Mouse (Mus musculus) retina, adult 2 months (tissue): Measurements from ENCODE around the gene Pde2a.
A peak's percentile ranks its signal among the peaks of the same experiment; 100 is the strongest.
"Not testable (repeated sequence)": the region's sequence is repeated elsewhere in the genome, so short reads cannot be mapped to it uniquely, and the experiment has no call there.

ENCODE experiments used
- DNase-seq: peaks from one replicate; pipeline ENCODE4 v3.0.0-alpha.2; 2012; ENCODE audit warnings: low read depth, low spot score

The Pde2a gene

DNA sequence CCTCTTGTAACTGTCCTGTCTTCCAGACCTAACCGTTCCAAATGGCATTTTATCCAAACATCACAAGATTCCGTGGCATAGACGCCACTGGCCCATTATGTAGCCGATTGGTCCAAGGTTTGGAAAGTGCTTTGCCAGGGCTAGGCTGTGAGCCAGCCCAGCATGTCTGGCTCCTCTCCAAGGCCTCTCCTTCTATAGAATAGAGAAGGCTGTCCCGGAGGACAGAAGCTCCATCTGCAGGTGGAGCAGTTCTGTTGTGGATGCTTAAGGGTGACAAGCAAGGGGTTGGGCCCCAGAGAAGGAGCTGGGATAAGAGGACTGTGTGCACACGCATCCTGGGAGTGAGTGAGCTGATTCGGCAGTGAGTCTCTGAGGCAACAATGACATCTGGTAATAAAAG is 92.2 kb downstream of the Pde2a start:
- DNase-seq, result no peak

- DNase-seq, result no peak
Measured at GRCm38 (mm10) chr7:101514768-101515167, 93.3 kb downstream of the Pde2a start.

DNA sequence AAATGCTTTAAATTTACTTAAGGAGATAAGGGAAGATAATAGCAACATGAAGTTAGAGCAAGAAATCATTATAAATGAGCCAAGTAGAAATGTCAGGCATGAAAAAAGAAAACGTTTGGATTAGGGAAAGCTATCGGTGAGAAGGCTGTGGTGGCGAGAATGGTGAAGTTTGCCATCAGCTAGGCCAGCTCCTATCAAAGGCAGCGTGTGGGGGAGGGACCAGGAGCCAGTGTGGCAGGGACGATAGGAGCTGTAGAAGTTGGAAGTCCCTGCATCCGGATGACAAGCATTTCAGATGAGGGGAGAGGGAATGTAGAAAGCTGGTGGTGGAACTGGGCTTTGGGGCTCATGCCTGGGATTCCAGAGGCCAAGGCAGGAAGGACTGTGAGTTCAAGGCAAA is 93.8 kb downstream of the Pde2a start:
- DNase-seq, result no peak

DNA sequence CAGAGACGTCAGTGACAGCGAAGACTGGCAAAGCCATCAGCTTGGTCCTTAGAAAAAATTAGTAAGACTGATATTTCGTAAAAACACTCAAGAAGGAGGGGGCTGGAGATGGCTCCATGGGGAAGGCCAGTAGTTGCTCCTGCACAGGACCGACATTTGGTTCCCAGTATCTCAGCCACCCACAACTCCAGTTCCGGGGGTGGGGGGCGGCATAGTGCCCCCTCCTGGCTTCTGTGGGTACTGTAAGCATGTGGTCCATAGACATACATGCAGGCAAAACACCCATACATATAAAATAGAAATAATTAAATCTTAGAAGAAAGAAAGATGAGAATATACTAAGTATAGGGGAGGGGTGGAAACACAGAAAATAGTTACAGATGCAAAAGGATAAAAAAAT is 95.0 kb downstream of the Pde2a start:
- DNase-seq, result no peak

- no peak for DNase-seq
Measured at GRCm38 (mm10) chr7:101521696-101522095, 100.2 kb downstream of the Pde2a start.

- DNase-seq, result no peak
Measured at GRCm38 (mm10) chr7:101523205-101523604, 101.7 kb downstream of the Pde2a start.

- no peak for DNase-seq
Measured at GRCm38 (mm10) chr7:101526484-101526883, 105.0 kb downstream of the Pde2a start.

- DNase-seq, result no peak
Measured at GRCm38 (mm10) chr7:101534428-101534827, 112.9 kb downstream of the Pde2a start.

- DNase-seq, result no peak
Measured at GRCm38 (mm10) chr7:101535102-101535501, 113.6 kb downstream of the Pde2a start.

- DNase-seq, result no peak
Measured at GRCm38 (mm10) chr7:101535517-101535916, 114.0 kb downstream of the Pde2a start.

- no peak for DNase-seq
Measured at GRCm38 (mm10) chr7:101537541-101537940, 116.0 kb downstream of the Pde2a start.

GRCm38 (mm10) chr7:101538141-101538933 is 116.8 kb downstream of the Pde2a start:
- DNase-seq, result no peak

DNA sequence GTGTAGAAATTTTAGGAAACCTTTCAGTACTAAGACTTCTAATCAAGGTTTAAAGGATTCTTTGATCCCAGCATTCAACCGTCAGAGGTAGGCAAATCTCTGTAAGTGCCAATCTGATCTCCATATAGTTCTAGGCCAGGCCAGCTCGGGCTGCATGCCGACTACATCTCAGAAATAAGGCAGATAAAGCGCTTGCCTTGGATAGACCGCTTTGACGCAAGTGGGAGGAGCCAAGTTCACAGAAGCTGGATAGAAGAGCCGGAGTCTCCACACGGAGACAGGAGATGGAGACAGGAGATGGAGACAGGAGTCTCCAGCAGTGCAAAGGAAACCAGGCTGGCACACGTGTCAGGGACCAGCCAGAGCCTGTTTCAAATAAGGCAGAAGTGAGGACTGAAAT is 118.3 kb downstream of the Pde2a start:
- no peak for DNase-seq

GRCm38 (mm10) chr7:101540684-101541083 is 119.2 kb downstream of the Pde2a start:
- no peak for DNase-seq

DNA sequence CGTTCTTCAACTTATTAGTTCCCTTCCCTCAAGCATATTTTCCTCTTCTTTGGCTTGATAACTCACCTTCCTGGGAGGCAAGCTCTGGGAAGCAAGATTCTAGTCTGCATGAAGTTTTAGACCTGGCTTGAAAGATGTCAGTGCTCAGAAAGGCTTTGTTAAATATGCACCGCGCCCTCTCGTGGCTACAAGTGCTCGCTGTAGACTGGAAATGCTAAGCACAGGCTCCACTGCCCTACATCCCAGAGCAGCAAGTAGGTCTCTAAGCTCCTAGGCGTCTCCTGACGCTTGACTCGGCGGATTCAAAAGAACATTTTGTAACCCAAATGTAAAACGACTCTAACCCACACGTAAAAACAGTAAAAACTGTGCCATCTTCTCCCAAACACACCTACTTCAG is 119.6 kb downstream of the Pde2a start:
- DNase-seq, result peak; percentile 56

DNA sequence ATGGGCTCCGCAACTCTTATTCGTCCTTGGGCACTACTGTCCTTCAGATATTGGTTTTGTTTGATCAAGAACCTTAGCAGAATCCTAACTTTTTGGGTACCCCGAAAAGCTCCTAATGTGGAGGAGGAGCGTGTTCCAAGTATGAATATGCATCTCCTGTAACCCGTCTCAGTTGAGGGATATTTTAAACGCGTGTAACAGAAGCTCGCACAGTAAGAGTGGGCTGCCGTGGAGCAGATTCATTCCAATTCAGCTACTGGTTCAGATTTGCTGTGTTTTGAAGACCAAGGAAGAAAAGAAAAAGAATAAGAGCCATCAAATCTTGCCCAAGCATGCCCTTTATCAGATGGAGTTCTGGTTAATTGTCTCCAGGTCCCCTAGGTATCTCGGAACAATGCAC is 120.2 kb downstream of the Pde2a start:
- DNase-seq, result no peak

DNA sequence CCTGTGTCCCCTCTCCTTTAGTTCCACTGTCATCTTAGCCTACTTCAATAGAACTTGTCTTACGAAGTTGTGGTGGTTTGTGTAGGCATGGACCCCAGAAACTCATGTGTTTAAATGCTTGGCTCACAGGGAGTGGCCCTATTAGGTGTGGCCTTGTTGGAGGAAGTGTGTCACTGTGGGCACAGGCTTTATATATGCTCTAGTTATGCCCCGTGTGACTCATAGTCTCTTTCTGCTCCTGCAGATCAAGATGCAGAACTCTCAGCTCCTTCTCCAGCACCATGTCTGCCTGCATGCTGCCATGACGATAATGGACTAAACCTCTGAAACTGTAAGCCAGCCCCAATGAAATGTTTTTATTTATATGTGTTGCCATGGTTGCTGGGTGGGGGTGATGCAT is 126.2 kb downstream of the Pde2a start:
- DNase-seq, result no peak

DNA sequence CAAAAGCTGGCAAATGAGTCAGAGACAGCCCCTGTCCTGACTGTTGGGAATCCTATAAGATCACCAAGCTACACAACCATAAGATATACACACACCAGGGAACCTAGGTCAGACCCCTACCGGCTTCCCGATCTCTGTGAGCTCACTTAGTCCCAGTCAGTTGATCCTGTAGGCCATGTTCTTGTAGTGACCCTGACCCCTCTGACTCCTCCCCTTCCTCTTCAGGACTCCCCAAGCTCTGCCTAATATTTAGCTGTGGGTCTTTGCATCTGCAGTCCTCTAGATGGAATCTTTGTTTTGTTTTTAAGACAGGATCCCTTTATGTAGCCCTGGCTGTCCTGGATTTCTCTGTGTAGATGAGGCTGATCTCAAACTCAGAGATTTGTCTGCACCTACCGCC is 127.8 kb downstream of the Pde2a start:
- no peak for DNase-seq

- DNase-seq, result no peak
Measured at GRCm38 (mm10) chr7:101550686-101551485, 129.4 kb downstream of the Pde2a start.

DNA sequence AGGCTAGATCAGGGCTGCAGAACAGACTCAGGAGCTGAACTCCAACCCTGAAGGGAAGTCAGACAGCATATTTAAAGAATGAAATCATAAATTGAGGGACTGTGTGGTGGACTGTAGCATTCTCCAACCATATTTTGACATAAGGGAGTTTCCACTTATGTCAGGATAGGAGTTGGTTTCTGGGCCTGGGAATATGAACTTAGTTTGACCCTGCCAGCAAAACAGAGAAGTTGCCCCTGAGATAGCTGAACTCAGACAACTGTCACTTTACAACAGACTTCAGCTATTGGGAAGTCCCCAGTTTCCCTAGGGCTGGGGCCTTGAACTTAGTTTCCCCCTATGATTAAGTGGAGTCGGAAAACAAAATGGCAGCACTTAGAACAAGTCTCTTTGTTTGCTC is 130.0 kb downstream of the Pde2a start:
- DNase-seq, result no peak

DNA sequence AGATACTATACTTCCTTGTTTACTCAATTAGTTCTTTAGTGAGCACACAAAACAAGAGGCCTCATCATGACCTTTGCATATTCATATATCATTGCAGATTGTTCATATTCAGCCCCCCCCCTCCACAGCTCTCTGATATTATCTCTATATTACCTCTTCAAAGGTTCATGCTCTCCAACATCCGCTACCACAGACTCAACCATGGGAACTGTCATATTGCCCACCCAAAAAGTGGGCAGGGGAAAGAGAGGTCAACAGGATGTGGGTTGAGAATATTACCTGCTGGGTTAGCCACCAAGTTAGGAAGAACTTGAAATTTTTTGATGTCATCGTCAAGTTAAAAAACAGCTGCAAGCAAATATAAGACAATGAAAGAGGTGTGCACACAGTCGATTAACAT is 134.0 kb downstream of the Pde2a start:
- DNase-seq, result not testable (repeated sequence)

GRCm38 (mm10) chr7:101557391-101557790 is 135.9 kb downstream of the Pde2a start:
- DNase-seq, result no peak

- not testable (repeated sequence) for DNase-seq
Measured at GRCm38 (mm10) chr7:101559393-101559792, 137.9 kb downstream of the Pde2a start.
